Mouse (Mus musculus): ENCODE measurements around the gene Megf11. TPM values are rescaled to one million over a fixed set of nuclear protein-coding genes. Genes with fewer than 3 reads are reported as not detected.

Gene Megf11
- total and polyA plus RNA-seq, 3 experiments, result 0.08 to 0.93 TPM; not detected in 1

DNA sequence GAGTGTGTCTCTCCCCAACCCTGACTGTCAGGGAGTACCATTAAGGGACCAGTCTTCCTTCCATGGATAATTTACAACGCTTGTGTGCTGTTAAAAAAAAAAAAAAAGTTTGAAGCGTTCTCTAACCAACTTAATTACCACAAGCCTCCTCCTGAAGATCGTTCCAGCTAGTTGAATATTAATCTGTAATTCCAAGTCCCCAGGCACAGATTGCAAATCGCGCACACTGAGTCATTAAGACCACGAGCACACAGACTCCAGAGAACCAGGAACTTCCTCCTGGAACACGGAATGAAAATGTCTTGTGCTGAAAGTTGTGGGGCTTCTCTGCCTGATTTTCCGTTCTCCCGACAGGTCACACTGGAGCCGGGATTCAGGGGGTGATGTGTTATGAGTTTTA is 234.0 kb downstream of the Megf11 start:
- H3K4me1 ChIP-seq (ENCODE audit: control insufficient read depth in 1 of 2, insufficient read depth in 2 of 2, low read length in 2 of 2), result no peaks in the 10 kb centered on the region
- no peaks in the 10 kb centered on the region for H3K79me2 ChIP-seq (ENCODE audit: control insufficient read depth, insufficient read depth, low read length, poor library complexity)
- H3K36me3 ChIP-seq (ENCODE audit: control insufficient read depth in 1 of 2, insufficient read depth in 2 of 2, low read length in 2 of 2), result no peaks in the 10 kb centered on the region
- no peak overlapping the region for H3K9ac ChIP-seq (ENCODE audit: control insufficient read depth, low read depth, low read length, poor library complexity, severe bottlenecking)
- no peak overlapping the region for H3K4me3 ChIP-seq (ENCODE audit: control insufficient read depth in 1 of 2, insufficient read depth in 1 of 2, low read depth in 2 of 2, low read length in 2 of 2)
- no peaks in the 10 kb centered on the region for H3K9me3 ChIP-seq (replicated peaks; ENCODE audit: insufficient read depth, low read length)
- no peak for TF ChIP-seq MXI1 (IDR thresholded peaks at IDR 0.05; ENCODE audit: low read depth, low read length)
- TF ChIP-seq USF1 (IDR thresholded peaks at IDR 0.05; ENCODE audit: low read depth, low read length), result no peak
- TF ChIP-seq ELF1 (IDR thresholded peaks at IDR 0.05; ENCODE audit: low read depth, low read length), result no peak
- TF ChIP-seq MEF2A (IDR thresholded peaks at IDR 0.05; ENCODE audit: extremely low read depth, insufficient replicate concordance, low read depth, low read length, poor library complexity, severe bottlenecking), result no peak
- no peak for TF ChIP-seq MAZ (IDR thresholded peaks at IDR 0.05; ENCODE audit: low read depth, low read length)
- no peak for TF ChIP-seq MYC (IDR thresholded peaks at IDR 0.05; ENCODE audit: low read depth, low read length)
- TF ChIP-seq RCOR1 (IDR thresholded peaks at IDR 0.05; ENCODE audit: low read depth, low read length), result no peak
- TF ChIP-seq SIN3A (IDR thresholded peaks at IDR 0.05; ENCODE audit: low read length), result no peak
- TF ChIP-seq ZKSCAN1 (IDR thresholded peaks at IDR 0.05; ENCODE audit: low read depth, low read length), result no peak
- no peak for TF ChIP-seq POLR2AphosphoS5 (IDR thresholded peaks at IDR 0.05; ENCODE audit: borderline replicate concordance, low read depth, low read length)
- no peak for TF ChIP-seq GATA1 (IDR thresholded peaks at IDR 0.05; ENCODE audit: low read depth, low read length)
- no peak for TF ChIP-seq ZC3H11A (IDR thresholded peaks at IDR 0.05; ENCODE audit: low read depth, low read length)
- H3K27ac ChIP-seq (ENCODE audit: control insufficient read depth, low read depth, low read length), result no peak overlapping the region
- no peak for DNase-seq (ENCODE audit: low read depth, low spot score)
- peaks cover 0 to 7% of the 10 kb centered on the region in 2 experiments; a peak in 2 of 4 replicates for H3K27me3 ChIP-seq (ENCODE audit: control insufficient read depth in 1 of 2, insufficient read depth in 2 of 2, low read length in 2 of 2)

DNA sequence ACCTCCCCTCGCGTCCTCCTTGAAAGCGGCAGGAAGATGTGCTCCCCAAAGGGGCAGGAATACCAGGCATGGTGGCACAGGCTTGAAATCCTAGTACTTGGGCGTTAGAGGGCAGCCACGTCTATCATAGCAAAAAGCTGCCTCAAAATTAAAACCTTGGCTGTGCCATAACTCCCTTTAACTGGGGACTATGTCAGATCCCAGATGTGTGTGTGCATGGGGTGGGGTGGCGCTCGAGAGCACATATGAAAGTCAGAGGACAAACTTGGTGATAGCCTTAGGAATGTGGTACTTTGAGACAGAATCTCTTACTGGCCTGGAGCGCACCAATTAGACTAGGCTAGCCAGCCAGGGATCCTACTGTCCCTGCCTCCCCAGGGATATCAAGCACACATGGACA is 235.2 kb downstream of the Megf11 start:
- H3K27ac ChIP-seq (ENCODE audit: control insufficient read depth, low read depth, low read length), result no peak overlapping the region
- no peaks in the 10 kb centered on the region for H3K79me2 ChIP-seq (ENCODE audit: control insufficient read depth, insufficient read depth, low read length, poor library complexity)
- peaks cover 0 to 7% of the 10 kb centered on the region in 2 experiments; a peak in 2 of 4 replicates for H3K27me3 ChIP-seq (ENCODE audit: control insufficient read depth in 1 of 2, insufficient read depth in 2 of 2, low read length in 2 of 2)
- H3K36me3 ChIP-seq (ENCODE audit: control insufficient read depth in 1 of 2, insufficient read depth in 2 of 2, low read length in 2 of 2), result no peaks in the 10 kb centered on the region
- no peak overlapping the region for H3K9ac ChIP-seq (ENCODE audit: control insufficient read depth, low read depth, low read length, poor library complexity, severe bottlenecking)
- no peaks in the 10 kb centered on the region for H3K9me3 ChIP-seq (replicated peaks; ENCODE audit: insufficient read depth, low read length)
- H3K4me1 ChIP-seq (ENCODE audit: control insufficient read depth in 1 of 2, insufficient read depth in 2 of 2, low read length in 2 of 2), result no peaks in the 10 kb centered on the region
- TF ChIP-seq E2F4 (IDR thresholded peaks at IDR 0.05; ENCODE audit: borderline replicate concordance, low read depth, low read length), result no peak
- TF ChIP-seq TBP (IDR thresholded peaks at IDR 0.05; ENCODE audit: low read depth, low read length), result no peak
- TF ChIP-seq MAFK (IDR thresholded peaks at IDR 0.05; ENCODE audit: borderline replicate concordance, low read depth, low read length), result no peak
- TF ChIP-seq POLR2AphosphoS5 (IDR thresholded peaks at IDR 0.05; ENCODE audit: borderline replicate concordance, low read depth, low read length), result no peak
- no peak for TF ChIP-seq RCOR1 (IDR thresholded peaks at IDR 0.05; ENCODE audit: low read depth, low read length)
- no peak for TF ChIP-seq SIN3A (IDR thresholded peaks at IDR 0.05; ENCODE audit: low read length)
- TF ChIP-seq UBTF (IDR thresholded peaks at IDR 0.05; ENCODE audit: borderline replicate concordance, insufficient read depth, low read depth, low read length), result no peak
- TF ChIP-seq NELFE (IDR thresholded peaks at IDR 0.05; ENCODE audit: low read depth, low read length), result no peak
- no peak for TF ChIP-seq TAL1 (IDR thresholded peaks at IDR 0.05; ENCODE audit: low read length)
- TF ChIP-seq ZKSCAN1 (IDR thresholded peaks at IDR 0.05; ENCODE audit: low read depth, low read length), result no peak
- TF ChIP-seq MAZ (IDR thresholded peaks at IDR 0.05; ENCODE audit: low read depth, low read length), result no peak
- no peak for TF ChIP-seq USF2 (IDR thresholded peaks at IDR 0.05; ENCODE audit: borderline replicate concordance in 1 of 2, insufficient read depth in 1 of 2, low read depth in 1 of 2, low read length in 2 of 2)
- no peak for TF ChIP-seq ZC3H11A (IDR thresholded peaks at IDR 0.05; ENCODE audit: low read depth, low read length)
- TF ChIP-seq POLR2A (IDR thresholded peaks at IDR 0.05; ENCODE audit: control insufficient read depth in 1 of 2, insufficient read depth in 1 of 2, low read depth in 1 of 2, low read length in 2 of 2, poor library complexity in 1 of 2), result no peak
- TF ChIP-seq GATA1 (IDR thresholded peaks at IDR 0.05; ENCODE audit: low read depth, low read length), result no peak
- no peak overlapping the region for H3K4me3 ChIP-seq (ENCODE audit: control insufficient read depth in 1 of 2, insufficient read depth in 1 of 2, low read depth in 2 of 2, low read length in 2 of 2)
- DNase-seq (ENCODE audit: low read depth, low spot score), result no peak
